8 mouse cellular contexts compared by ENCODE assay signal in genomic region chr2:54436736-54437500, GRCm38 (mm10). TPM values are rescaled to one million over a fixed set of nuclear protein-coding genes. Genes with fewer than 3 reads are reported as not detected.
DNase-seq lines count a peak whose midpoint lies in the region; ATAC-seq and TF ChIP-seq lines count a peak whose summit lies in the region.

No protein-coding gene starts in this region.

- peak; percentile 6 for DNase-seq in adrenal gland, postnatal 14 days
- DNase-seq in adrenal gland, adult 18-20 months (ENCODE audit: low spot score in 2 of 2): no peak
- DNase-seq in brain, embryonic 14.5 days (ENCODE audit: low read depth): peak; percentile 80
- DNase-seq in forebrain, embryonic 14.5 days (ENCODE audit: low spot score): peak; percentile 75
- peak; percentile 22 to 44 for DNase-seq in layer of hippocampus, postnatal 25 days (ENCODE audit: extremely low spot score in 1 of 2, low spot score in 1 of 2)
- peak; percentile 69 for DNase-seq in neural tube, embryonic 11.5 days (ENCODE audit: low spot score)
- DNase-seq in ovary, postnatal 14 days (ENCODE audit: low spot score): no peak
- no peak for DNase-seq in gastrocnemius, adult 18-20 months (ENCODE audit: low spot score)

- H3K9ac ChIP-seq in forebrain, embryonic 14.5 days (ENCODE audit: low read length): peak overlapping the region; percentile 75
- peak overlapping the region; percentile 58 for H3K9ac ChIP-seq in neural tube, embryonic 11.5 days (ENCODE audit: low read length)

- H3K36me3 ChIP-seq in forebrain, embryonic 14.5 days (ENCODE audit: control insufficient read depth, insufficient read depth, low read length): no peaks in the 10 kb centered on the region
- H3K36me3 ChIP-seq in neural tube, embryonic 11.5 days (ENCODE audit: control insufficient read depth, insufficient read depth, low read length): no peaks in the 10 kb centered on the region

- H3K4me3 ChIP-seq in forebrain, embryonic 14.5 days (ENCODE audit: low read depth, low read length): peak overlapping the region; percentile 63
- peak overlapping the region; percentile 52 for H3K4me3 ChIP-seq in neural tube, embryonic 11.5 days (ENCODE audit: low read depth, low read length)

- peak; percentile 42; the same call in 1 of the 2 replicates for TF ChIP-seq CTCF in brain, embryonic 14.5 days (IDR thresholded peaks at IDR 0.05; ENCODE audit: borderline replicate concordance, extremely low read depth, insufficient read depth, insufficient read length)

- H3K4me1 ChIP-seq in forebrain, embryonic 14.5 days (ENCODE audit: control insufficient read depth, insufficient read depth, low read length): 0 out of 2 replicates have a peak, but pooled peaks cover 2% of the 10 kb centered on the region
- peaks cover 2% of the 10 kb centered on the region; the same call in 1 of the 2 replicates for H3K4me1 ChIP-seq in neural tube, embryonic 11.5 days (ENCODE audit: control insufficient read depth, insufficient read depth, low read length)

- no peaks in the 10 kb centered on the region for H3K9me3 ChIP-seq in forebrain, embryonic 14.5 days (replicated peaks; ENCODE audit: control insufficient read depth, low read length)
- no peaks in the 10 kb centered on the region for H3K9me3 ChIP-seq in neural tube, embryonic 11.5 days (ENCODE audit: control insufficient read depth, low read length)

- no peak for TF ChIP-seq POLR2A in brain, embryonic 14.5 days (IDR thresholded peaks at IDR 0.05; ENCODE audit: borderline replicate concordance, extremely low read depth, insufficient read depth, insufficient read length, poor library complexity, severe bottlenecking)

- WGBS in forebrain, embryonic 14.5 days: under 1% methylated on average over 42 of the region's 42 CpGs
- 3% methylated on average over 24 of the region's 42 CpGs for WGBS in neural tube, embryonic 11.5 days

- H3K4me2 ChIP-seq in forebrain, embryonic 14.5 days (ENCODE audit: low read length): peak overlapping the region; percentile 96
- peak overlapping the region; percentile 98 for H3K4me2 ChIP-seq in neural tube, embryonic 11.5 days (ENCODE audit: low read depth)

- peak overlapping the region; percentile 27; the same call in 1 of the 2 replicates for H3K27ac ChIP-seq in forebrain, embryonic 14.5 days (ENCODE audit: low read depth, low read length)
- peak overlapping the region; percentile 46; the same call in 1 of the 2 replicates for H3K27ac ChIP-seq in neural tube, embryonic 11.5 days (ENCODE audit: low read depth, low read length)

- no peaks in the 10 kb centered on the region for H3K27me3 ChIP-seq in forebrain, embryonic 14.5 days (replicated peaks; ENCODE audit: control insufficient read depth, insufficient read depth, low read length)
- peaks cover 5% of the 10 kb centered on the region; the same call in 1 of the 2 replicates for H3K27me3 ChIP-seq in neural tube, embryonic 11.5 days (ENCODE audit: control insufficient read depth, insufficient read depth, low read length)

- peak; percentile 65 for ATAC-seq in forebrain, embryonic 14.5 days
- peak; percentile 52 for ATAC-seq in neural tube, embryonic 11.5 days (ENCODE audit: insufficient read depth, low FRiP score, low TSS enrichment)

RNA-seq across cellular contexts. Expression of gene Galnt13, which starts 0.8 kb away (rescaled TPM):
- total RNA-seq in adrenal gland, postnatal 14 days (2021): 0.37 and 0.49 TPM in 2 replicates
- under 1 TPM; 0.10 to 0.51 TPM for total RNA-seq in adrenal gland, adult 18-20 months (2021)
- 1.4 and 3.2 TPM in 2 replicates for polyA plus RNA-seq in brain, embryonic 14.5 days (2012; rRNA removed)
- polyA plus RNA-seq in forebrain, embryonic 14.5 days (2014; fragmentation: Nextera tagmentation; extraction: Ambion mirVana): 1.7 and 2.6 TPM in 2 replicates
- total RNA-seq in layer of hippocampus, postnatal 25 days (2021): 10 to 100 TPM; 21.0 to 23.1 TPM
- 2.2 and 2.8 TPM in 2 replicates for polyA plus RNA-seq in neural tube, embryonic 11.5 days (2014; fragmentation: Nextera tagmentation; extraction: Ambion mirVana)
- not detected for total RNA-seq in gastrocnemius, adult 18-20 months (2021)

Comparison
In these comparisons a context has a peak if more than half of its experiments do, and no peak if none do; other contexts are left out.
1. DNase-seq: peak in adrenal gland, postnatal 14 days (single experiment), brain, embryonic 14.5 days (single experiment), forebrain, embryonic 14.5 days (single experiment), layer of hippocampus, postnatal 25 days (2 of 2) and neural tube, embryonic 11.5 days (single experiment); none in adrenal gland, adult 18-20 months (0 of 2), ovary, postnatal 14 days (single experiment) and gastrocnemius, adult 18-20 months (single experiment).
2. RNA of gene Galnt13, which starts 0.8 kb away (total RNA-seq): 21.0 to 23.1 TPM in layer of hippocampus, postnatal 25 days; 0.10 to 0.51 TPM in adrenal gland, adult 18-20 months, 0.37 to 0.49 TPM in adrenal gland, postnatal 14 days and not detected in gastrocnemius, adult 18-20 months; every median in the first group is over 10 times any median in the second.